22 mouse cellular contexts compared by ENCODE assay signal in genomic region chr13:107031228-107031627, GRCm38 (mm10). TPM values are rescaled to one million over a fixed set of nuclear protein-coding genes. Genes with fewer than 3 reads are reported as not detected.
DNase-seq lines count a peak whose midpoint lies in the region; ATAC-seq and TF ChIP-seq lines count a peak whose summit lies in the region.
"Had no signal": no experiment of that assay in that cellular context is flagged by ENCODE, and none has a peak within 500 bp of the region (broad histone marks: within the 10 kb centered on the region; RNA-seq: fewer than 3 reads in every experiment).

No protein-coding gene starts in this region.

- no peak overlapping the region for H3K27ac ChIP-seq in midbrain, embryonic 11.5 days (ENCODE audit: low read depth, low read length)
- H3K27ac ChIP-seq in midbrain, embryonic 15.5 days: no peak overlapping the region
- H3K27ac ChIP-seq in MEL (ENCODE audit: control insufficient read depth, low read depth, low read length): no peak overlapping the region
- H3K27ac ChIP-seq: embryonic facial prominence, embryonic 13.5 days; embryonic facial prominence, embryonic 15.5 days; forebrain, embryonic 10.5 days; forebrain, embryonic 12.5 days had no signal

- no peaks in the 10 kb centered on the region for H3K27me3 ChIP-seq in midbrain, embryonic 11.5 days (ENCODE audit: control insufficient read depth, insufficient read depth, low read length)
- no peaks in the 10 kb centered on the region for H3K27me3 ChIP-seq in midbrain, embryonic 15.5 days (replicated peaks)
- H3K27me3 ChIP-seq in MEL (ENCODE audit: control insufficient read depth in 1 of 2, insufficient read depth in 2 of 2, low read length in 2 of 2): no peaks in the 10 kb centered on the region
- H3K27me3 ChIP-seq: embryonic facial prominence, embryonic 13.5 days; embryonic facial prominence, embryonic 15.5 days; forebrain, embryonic 12.5 days had no signal

- no peak for TF ChIP-seq CTCF in MEL (IDR thresholded peaks at IDR 0.05 in 2 of 3, conservative IDR thresholded peaks at IDR 0.05 in 1 of 3; ENCODE audit: control insufficient read depth in 1 of 3, insufficient read depth in 1 of 3, low read depth in 2 of 3, low read length in 3 of 3, poor library complexity in 1 of 3, severe bottlenecking in 1 of 3)

- ATAC-seq in midbrain, embryonic 11.5 days (ENCODE audit: low FRiP score): no peak
- no peak for ATAC-seq in midbrain, embryonic 15.5 days (replicated peaks)
- 0 out of 2 replicates have a peak, but pooled peaks have one; percentile 18 for ATAC-seq in megakaryocyte progenitor cell, adult 5-6 weeks (replicated peaks; ENCODE audit: poor library complexity)
- ATAC-seq: forebrain, embryonic 14.5 days; forebrain, embryonic 16.5 days had no signal

- H3K4me2 ChIP-seq in midbrain, embryonic 11.5 days: no peak overlapping the region
- H3K4me2 ChIP-seq in midbrain, embryonic 15.5 days: no peak overlapping the region
- H3K4me2 ChIP-seq: embryonic facial prominence, embryonic 13.5 days; embryonic facial prominence, embryonic 15.5 days; forebrain, embryonic 12.5 days had no signal

- peaks cover 1% of the 10 kb centered on the region; the same call in 1 of the 2 replicates for H3K79me2 ChIP-seq in MEL (ENCODE audit: control insufficient read depth, insufficient read depth, low read length, poor library complexity)

- H3K9me3 ChIP-seq in midbrain, embryonic 11.5 days (ENCODE audit: control insufficient read depth, low read length): no peaks in the 10 kb centered on the region
- H3K9me3 ChIP-seq in midbrain, embryonic 15.5 days: no peaks in the 10 kb centered on the region
- no peaks in the 10 kb centered on the region for H3K9me3 ChIP-seq in MEL (replicated peaks; ENCODE audit: insufficient read depth, low read length)
- H3K9me3 ChIP-seq: embryonic facial prominence, embryonic 13.5 days; embryonic facial prominence, embryonic 15.5 days; forebrain, embryonic 10.5 days; forebrain, embryonic 12.5 days had no signal

- peak; percentile 23 for DNase-seq in midbrain, embryonic 11.5 days (ENCODE audit: low spot score, missing footprints)
- no peak for DNase-seq in MEL (ENCODE audit: low read depth, low spot score)
- DNase-seq in frontal cortex, adult 2 months (ENCODE audit: extremely low spot score in 1 of 2, low spot score in 1 of 2): no peak
- DNase-seq in lung, postnatal 4 days: no peak
- DNase-seq: adrenal gland, adult 2 months; adrenal gland, postnatal 10 days; adrenal gland, postnatal 36 days; cerebellum, adult 11-12 months; cerebellum, adult 2 months; cerebellum, adult 9-10 months; cerebellum, postnatal 10 days; cerebellum, postnatal 25 days; embryo, embryonic 11 days had no signal

- no peaks in the 10 kb centered on the region for H3K4me1 ChIP-seq in midbrain, embryonic 11.5 days (ENCODE audit: control insufficient read depth, insufficient read depth, low read length)
- no peaks in the 10 kb centered on the region for H3K4me1 ChIP-seq in midbrain, embryonic 15.5 days
- peaks cover 6 to 20% of the 10 kb centered on the region in 2 experiments for H3K4me1 ChIP-seq in MEL (ENCODE audit: control insufficient read depth in 1 of 2, insufficient read depth in 2 of 2, low read length in 2 of 2)
- H3K4me1 ChIP-seq: embryonic facial prominence, embryonic 13.5 days; embryonic facial prominence, embryonic 15.5 days; forebrain, embryonic 10.5 days; forebrain, embryonic 12.5 days had no signal

- TF ChIP-seq RAD21 in MEL (IDR thresholded peaks at IDR 0.05; ENCODE audit: low read depth, low read length): no peak

- H3K36me3 ChIP-seq in midbrain, embryonic 11.5 days (ENCODE audit: control insufficient read depth, insufficient read depth, low read length): no peaks in the 10 kb centered on the region
- H3K36me3 ChIP-seq in midbrain, embryonic 15.5 days (replicated peaks): no peaks in the 10 kb centered on the region
- H3K36me3 ChIP-seq in MEL (ENCODE audit: control insufficient read depth in 1 of 2, insufficient read depth in 2 of 2, low read length in 2 of 2): peaks cover 0 to 26% of the 10 kb centered on the region in 2 experiments; a peak in 2 of 4 replicates
- H3K36me3 ChIP-seq: embryonic facial prominence, embryonic 13.5 days; embryonic facial prominence, embryonic 15.5 days; forebrain, embryonic 10.5 days; forebrain, embryonic 12.5 days had no signal

- H3K4me3 ChIP-seq in midbrain, embryonic 11.5 days (ENCODE audit: low read depth, low read length): no peak overlapping the region
- no peak overlapping the region for H3K4me3 ChIP-seq in midbrain, embryonic 15.5 days
- H3K4me3 ChIP-seq in MEL (ENCODE audit: control insufficient read depth in 1 of 2, insufficient read depth in 1 of 2, low read depth in 2 of 2, low read length in 2 of 2): no peak overlapping the region
- H3K4me3 ChIP-seq: embryonic facial prominence, embryonic 13.5 days; embryonic facial prominence, embryonic 15.5 days; erythroblast, embryonic 14.5 days; forebrain, embryonic 10.5 days; forebrain, embryonic 12.5 days had no signal

- no peak overlapping the region for H3K9ac ChIP-seq in midbrain, embryonic 11.5 days (ENCODE audit: low read length)
- no peak overlapping the region for H3K9ac ChIP-seq in midbrain, embryonic 15.5 days
- H3K9ac ChIP-seq in MEL (ENCODE audit: control insufficient read depth, low read depth, low read length, poor library complexity, severe bottlenecking): no peak overlapping the region
- H3K9ac ChIP-seq: embryonic facial prominence, embryonic 13.5 days; embryonic facial prominence, embryonic 15.5 days; forebrain, embryonic 12.5 days had no signal

- peak in 1 of 2 experiments; percentile 13; a peak in 1 of 4 replicates for TF ChIP-seq EP300 in MEL (IDR thresholded peaks at IDR 0.05; ENCODE audit: low read depth in 1 of 2, low read length in 2 of 2)

- TF ChIP-seq POLR2A in MEL (IDR thresholded peaks at IDR 0.05; ENCODE audit: control insufficient read depth in 1 of 2, insufficient read depth in 1 of 2, low read depth in 1 of 2, low read length in 2 of 2, poor library complexity in 1 of 2): no peak

TF ChIP-seq in MEL, 35 proteins besides CTCF, POLR2A, EP300 and RAD21:
- TF ChIP-seq POLR2AphosphoS5 (IDR thresholded peaks at IDR 0.05; ENCODE audit: borderline replicate concordance, low read depth, low read length) (no peak), MAFK (IDR thresholded peaks at IDR 0.05; ENCODE audit: borderline replicate concordance, low read depth, low read length) (no peak), TAL1 (IDR thresholded peaks at IDR 0.05; ENCODE audit: low read length) (peak; percentile 18; the same call in 1 of the 2 replicates)

RNA-seq across cellular contexts. Expression of gene Kif2a, which starts 9.3 kb away (rescaled TPM):
- 27.8 and 30.1 TPM in 2 replicates for polyA plus RNA-seq in midbrain, embryonic 11.5 days (2014; fragmentation: Nextera tagmentation; extraction: Ambion mirVana)
- 67.5 and 68.4 TPM in 2 replicates for polyA plus RNA-seq in midbrain, embryonic 15.5 days (2015; fragmentation: Nextera tagmentation; extraction: Ambion mirVana)
- total RNA-seq in MEL (2012; rRNA removed): 18.0 and 31.8 TPM in 2 replicates
- polyA plus RNA-seq in MEL (2012; ENCODE audit: insufficient read depth in 1 of 2, insufficient read length in 2 of 2, low read depth in 1 of 2, low replicate concordance in 2 of 2, missing spikeins in 1 of 2): 100 to 1,000 TPM; 135 to 310 TPM
- 53.7 and 55.1 TPM in 2 replicates for total RNA-seq in megakaryocyte progenitor cell, adult 5-6 weeks (2015)
- total RNA-seq in megakaryocyte progenitor cell, adult 5-6 weeks (2017): 15.2 and 18.0 TPM in 2 replicates
- 62.8 and 63.2 TPM in 2 replicates for polyA plus RNA-seq in frontal cortex, adult 2 months (2012; rRNA removed)
